Mouse (Mus musculus) intestine, postnatal 0 days (tissue): Measurements from ENCODE around the gene Oas1c. TPM values are rescaled to one million over a fixed set of nuclear protein-coding genes. Genes with fewer than 3 reads are reported as not detected.

Source experiments
- ATAC-seq: fragments of 200-750 bp; cut with Nextera tagmentation; 2 replicates; pipeline ENCODE4 v1.8.0; 2017; ENCODE audit warnings: mild to moderate bottlenecking, moderate TSS enrichment, moderate library complexity
- H3K27ac ChIP-seq: fragments of 300-500 bp; sonication (generic); 2 replicates; pipeline ENCODE4 v1.5.1; 2014; ENCODE audit warnings: mild to moderate bottlenecking, low read depth, low read length, moderate library complexity
- H3K27me3 ChIP-seq: fragments of 300-500 bp; sonication (generic); replicated peaks from 2 replicates; pipeline ENCODE4 v1.6.1; 2014; ENCODE audit warnings: low read length, mixed read lengths; ENCODE audit not compliant: control insufficient read depth, insufficient read depth
- H3K36me3 ChIP-seq: fragments of 300-500 bp; sonication (generic); 2 replicates; pipeline ENCODE4 v1.6.1; 2014; ENCODE audit warnings: mild to moderate bottlenecking, moderate library complexity; ENCODE audit not compliant: control insufficient read depth, insufficient read depth
- H3K4me1 ChIP-seq: fragments of 300-500 bp; sonication (generic); replicated peaks from 2 replicates; pipeline ENCODE4 v1.6.1; 2014; ENCODE audit warnings: antibody characterized with exemption, low read length, mixed read lengths; ENCODE audit not compliant: control insufficient read depth, insufficient read depth
- H3K4me2 ChIP-seq: fragments of 300-500 bp; sonication (generic); replicated peaks from 2 replicates; pipeline ENCODE4 v1.6.1; 2014; ENCODE audit warnings: low read depth, mild to moderate bottlenecking, moderate library complexity
- H3K4me3 ChIP-seq: fragments of 300-500 bp; sonication (generic); 2 replicates; pipeline ENCODE4 v1.5.1; 2014; ENCODE audit warnings: low read depth, low read length
- H3K9ac ChIP-seq: fragments of 300-500 bp; sonication (generic); 2 replicates; pipeline ENCODE4 v1.6.1; 2014; ENCODE audit warnings: mild to moderate bottlenecking, low read depth, low read length
- H3K9me3 ChIP-seq: fragments of 300-500 bp; sonication (generic); 2 replicates; pipeline ENCODE4 v1.6.1; 2016; ENCODE audit warnings: mixed run types; ENCODE audit not compliant: control insufficient read depth
- CTCF ChIP-seq: sonication (generic); IDR thresholded peaks from 2 replicates; pipeline ENCODE4 v1.5.1; 2016; ENCODE audit warnings: low read depth, mild to moderate bottlenecking, control low read depth, antibody characterized with exemption, moderate library complexity
- WGBS: fragments of 180-500 bp; shearing (Covaris S2); extraction: QIAGEN DNeasy Blood & Tissue Kit; methylation state at CpG from one replicate; pipeline ENCODE4 v1.1.7; 2014; 5-methylcytosine and 5-hydroxymethylcytosine counted together
- polyA plus RNA-seq: library from polyadenylated mRNA; unstranded; fragments of >200 nt; fragmentation: Nextera tagmentation; extraction: Ambion mirVana; gene quantifications from 2 replicates; pipeline ENCODE4 v1.2.1, GENCODE M21; 2015

Gene Oas1c
- polyA plus RNA-seq = 1.0 and 1.2 TPM in 2 replicates

DNA sequence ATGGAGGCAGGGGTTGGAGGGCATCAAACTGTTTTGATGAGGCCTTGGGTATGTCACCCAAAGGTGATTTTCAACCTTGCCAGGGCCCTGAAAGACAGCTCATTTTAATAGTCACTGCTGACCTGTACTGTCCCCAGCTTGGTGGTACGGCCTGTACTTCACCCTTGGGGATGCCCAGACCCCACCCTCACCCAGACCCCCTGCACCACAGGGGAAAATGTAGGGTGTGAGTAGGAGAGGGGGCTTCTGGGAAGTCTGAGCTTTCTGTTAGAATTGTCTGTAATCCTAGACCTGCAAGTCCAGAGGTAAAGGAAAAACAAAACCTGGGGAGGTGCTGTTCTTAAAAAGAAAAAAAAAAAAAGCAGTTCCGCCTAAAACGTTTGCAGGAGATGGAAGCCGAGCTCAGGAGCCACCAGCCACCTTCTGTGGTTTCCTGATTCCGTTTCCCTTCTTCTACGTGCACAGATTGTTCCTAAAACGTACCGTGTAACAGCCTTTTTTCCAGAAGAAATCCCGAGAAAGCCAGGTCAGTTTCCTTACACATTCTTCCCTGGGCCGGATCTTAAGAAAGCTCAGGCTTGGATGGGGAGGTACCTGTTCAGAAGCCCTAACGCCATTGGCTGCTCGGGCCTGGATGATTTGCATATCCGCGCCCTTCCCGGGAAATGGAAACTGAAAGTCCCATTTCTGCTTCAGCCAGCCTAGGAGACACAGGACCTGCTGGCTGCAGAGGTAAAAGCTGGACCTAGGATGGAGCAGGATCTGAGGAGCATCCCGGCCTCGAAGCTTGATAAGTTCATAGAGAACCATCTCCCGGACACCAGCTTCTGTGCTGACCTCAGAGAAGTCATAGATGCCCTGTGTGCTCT lies at the start of gene Oas1c:
Gene Oas1c, minus strand, starts transcription at position 564 of the 869 bp plus-strand sequence.
- no peak for TF ChIP-seq CTCF
- Histone ChIP-seq H3K4me3 (peak within 1 kb of the TSS; percentile 43), H3K36me3 (no peaks in the 10 kb centered on the region), H3K9ac (peak within 1 kb of the TSS; percentile 22), H3K27me3 (no peaks in the 10 kb centered on the region), H3K4me1 (0 out of 2 replicates have a peak, but pooled peaks cover 4% of the 10 kb centered on the region), H3K9me3 (no peaks in the 10 kb centered on the region), H3K4me2 (peak within 1 kb of the TSS; percentile 62), H3K27ac (peak within 1 kb of the TSS; percentile 71)
- WGBS = 5% methylated on average over 18 of the region's 18 CpGs
- ATAC-seq = peak; percentile 90

DNA sequence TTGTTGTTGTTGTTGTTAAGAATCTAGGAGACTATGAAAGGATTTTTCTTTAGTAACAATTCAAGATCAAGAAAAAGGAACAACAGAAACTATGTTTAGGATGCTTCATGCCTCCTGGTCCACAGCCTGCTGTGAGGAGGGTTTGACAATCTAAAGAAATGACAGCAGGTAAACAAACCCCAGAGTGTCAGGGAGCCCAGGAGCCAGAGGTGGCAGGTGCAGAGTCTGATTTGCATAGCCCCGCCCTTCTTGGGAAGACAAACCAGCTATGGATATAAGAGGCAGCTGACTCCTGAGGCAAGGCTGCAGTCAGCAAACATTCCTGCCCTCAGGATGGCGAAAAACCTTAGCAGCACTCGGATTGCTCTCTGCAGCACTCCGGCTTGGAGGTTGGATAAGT lies 48.8 kb upstream of the Oas1c start, which contains the start of gene Oas1h:
Gene Oas1h, plus strand, starts transcription at position 301 of the 400 bp plus-strand sequence.
- WGBS = 21% methylated on average over 4 of the region's 4 CpGs

GRCm38 (mm10) chr5:120859241-120859640 lies 46.9 kb upstream of the Oas1c start:
- H3K27me3 ChIP-seq = no peaks in the 10 kb centered on the region
- no peak overlapping the region for H3K4me2 ChIP-seq
- 66% methylated on average over 2 of the region's 2 CpGs for WGBS
- no peak overlapping the region for H3K9ac ChIP-seq
- no peaks in the 10 kb centered on the region for H3K36me3 ChIP-seq
- no peaks in the 10 kb centered on the region for H3K4me1 ChIP-seq
- H3K4me3 ChIP-seq = no peak overlapping the region
- no peaks in the 10 kb centered on the region for H3K9me3 ChIP-seq
- no peak overlapping the region for H3K27ac ChIP-seq
- no peak for ATAC-seq
- TF ChIP-seq CTCF = no peak

More for the DNA sequence above, 48.8 kb upstream of the Oas1c start, which contains the start of gene Oas1h:
- H3K9ac ChIP-seq = no peak within 1 kb of the TSS
- no peaks in the 10 kb centered on the region for H3K27me3 ChIP-seq
- no peak for TF ChIP-seq CTCF
- no peaks in the 10 kb centered on the region for H3K9me3 ChIP-seq
- peak; percentile 49; the same call in 1 of the 2 replicates for ATAC-seq
- no peak within 1 kb of the TSS for H3K4me3 ChIP-seq
- no peaks in the 10 kb centered on the region for H3K4me1 ChIP-seq
- no peak within 1 kb of the TSS for H3K4me2 ChIP-seq
- no peak within 1 kb of the TSS for H3K27ac ChIP-seq
- no peaks in the 10 kb centered on the region for H3K36me3 ChIP-seq

DNA sequence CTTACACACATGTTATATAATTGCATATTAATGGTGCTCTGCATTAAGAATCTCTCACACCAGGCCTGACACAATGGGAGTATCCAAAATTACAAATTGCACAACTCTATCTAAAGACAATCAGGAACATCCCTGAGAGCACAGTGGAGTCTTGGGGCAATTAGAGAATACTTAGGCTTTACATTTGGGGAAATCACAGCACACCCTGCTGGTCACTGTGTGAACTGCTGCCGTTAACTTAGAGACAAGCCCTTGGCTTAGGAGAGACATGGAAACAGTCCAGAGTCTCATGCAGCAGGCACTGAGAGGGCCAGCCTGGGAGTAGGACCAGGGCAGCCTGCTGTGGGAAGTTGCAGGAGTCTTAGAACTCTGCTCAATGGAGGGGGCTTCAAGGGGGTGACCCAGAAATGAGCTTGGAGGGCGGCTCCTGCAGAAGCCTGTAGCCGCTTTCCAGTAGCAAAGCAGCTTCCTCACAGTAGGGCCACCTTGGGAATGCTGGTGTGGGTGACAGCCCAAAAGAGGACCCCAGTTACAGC lies 37.4 kb upstream of the Oas1c start:
- Histone ChIP-seq H3K9me3 (no peaks in the 10 kb centered on the region), H3K4me1 (no peaks in the 10 kb centered on the region), H3K4me2 (no peak overlapping the region), H3K27ac (no peak overlapping the region), H3K36me3 (no peaks in the 10 kb centered on the region), H3K9ac (no peak overlapping the region), H3K27me3 (no peaks in the 10 kb centered on the region), H3K4me3 (no peak overlapping the region)
- no peak for ATAC-seq
- WGBS = 64% methylated on average over 3 of the region's 3 CpGs
- peak; percentile 84 for TF ChIP-seq CTCF

DNA sequence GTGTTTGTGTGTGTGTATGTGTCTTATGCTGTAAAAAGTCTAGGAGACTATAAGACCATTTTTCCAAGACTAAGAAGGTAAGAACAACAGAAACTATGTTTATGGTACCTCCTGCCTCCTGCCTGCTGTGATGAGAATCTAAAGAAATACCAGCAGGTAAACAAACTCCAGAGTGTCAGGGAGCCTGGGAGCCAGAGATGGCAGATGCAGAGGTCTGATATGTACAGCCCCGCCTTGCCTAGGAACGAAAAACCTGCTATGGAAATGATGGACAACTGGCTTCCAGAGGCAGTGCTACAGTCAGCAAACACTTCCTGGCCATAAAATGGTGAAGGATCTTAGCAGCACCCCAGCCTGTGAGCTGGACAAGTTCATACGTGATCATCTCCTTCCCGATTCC lies 34.8 kb upstream of the Oas1c start, which contains the start of gene Oas1f:
Gene Oas1f, plus strand, starts transcription at position 301 of the 400 bp plus-strand sequence.
- no peak within 1 kb of the TSS for H3K27ac ChIP-seq
- no peaks in the 10 kb centered on the region for H3K4me1 ChIP-seq
- H3K9me3 ChIP-seq = no peaks in the 10 kb centered on the region
- no peak within 1 kb of the TSS for H3K4me2 ChIP-seq
- no peak for ATAC-seq
- no peak within 1 kb of the TSS for H3K9ac ChIP-seq
- 22% methylated on average over 4 of the region's 4 CpGs for WGBS
- H3K36me3 ChIP-seq = no peaks in the 10 kb centered on the region
- no peaks in the 10 kb centered on the region for H3K27me3 ChIP-seq
- TF ChIP-seq CTCF = no peak
- no peak within 1 kb of the TSS for H3K4me3 ChIP-seq

- Histone ChIP-seq H3K4me3 (no peak overlapping the region), H3K4me1 (no peaks in the 10 kb centered on the region), H3K9me3 (no peaks in the 10 kb centered on the region), H3K9ac (no peak overlapping the region), H3K27ac (no peak overlapping the region), H3K36me3 (no peaks in the 10 kb centered on the region), H3K27me3 (no peaks in the 10 kb centered on the region), H3K4me2 (no peak overlapping the region)
- no peak for TF ChIP-seq CTCF
- WGBS = 65% methylated on average over 3 of the region's 3 CpGs
- ATAC-seq = no peak
Measured at GRCm38 (mm10) chr5:120844713-120845112, 32.4 kb upstream of the Oas1c start.
